Mouse (Mus musculus) hindbrain, embryonic 11.5 days (tissue): ENCODE results near the gene Dydc2. TPM values are rescaled to one million over a fixed set of nuclear protein-coding genes. Genes with fewer than 3 reads are reported as not detected.

Source experiments
- ATAC-seq: fragments of 200-750 bp; cut with Nextera tagmentation; 2 replicates; pipeline ENCODE4 v1.8.0; 2017; ENCODE audit warnings: mild to moderate bottlenecking, moderate TSS enrichment, moderate library complexity; ENCODE audit not compliant: low FRiP score
- DNase-seq: peaks from one replicate; pipeline ENCODE4 v3.0.0-alpha.2; 2015; ENCODE audit warnings: low spot score
- H3K27ac ChIP-seq: fragments of 300-500 bp; sonication (generic); 2 replicates; pipeline ENCODE4 v1.5.1; 2014; ENCODE audit warnings: mild to moderate bottlenecking, low read depth, low read length
- H3K27me3 ChIP-seq: fragments of 300-500 bp; sonication (generic); 2 replicates; pipeline ENCODE4 v1.6.1; 2014; ENCODE audit warnings: mild to moderate bottlenecking, low read length, moderate library complexity, mixed read lengths; ENCODE audit not compliant: control insufficient read depth, insufficient read depth
- H3K36me3 ChIP-seq: fragments of 300-500 bp; sonication (generic); 2 replicates; pipeline ENCODE4 v1.6.1; 2014; ENCODE audit warnings: mild to moderate bottlenecking, low read length, moderate library complexity, mixed read lengths; ENCODE audit not compliant: control insufficient read depth, insufficient read depth
- H3K4me1 ChIP-seq: fragments of 300-500 bp; sonication (generic); replicated peaks from 2 replicates; pipeline ENCODE4 v1.6.1; 2014; ENCODE audit warnings: low read length, mixed read lengths; ENCODE audit not compliant: control insufficient read depth, insufficient read depth
- H3K4me2 ChIP-seq: fragments of 300-500 bp; sonication (generic); replicated peaks from 2 replicates; pipeline ENCODE4 v1.6.1; 2014; ENCODE audit warnings: mild to moderate bottlenecking, low read depth, low read length
- H3K4me3 ChIP-seq: fragments of 300-500 bp; sonication (generic); 2 replicates; pipeline ENCODE4 v1.5.1; 2014; ENCODE audit warnings: low read depth, low read length
- H3K9ac ChIP-seq: fragments of 300-500 bp; sonication (generic); 2 replicates; pipeline ENCODE4 v1.6.1; 2014; ENCODE audit warnings: low read depth, low read length
- H3K9me3 ChIP-seq: fragments of 300-500 bp; sonication (generic); 2 replicates; pipeline ENCODE4 v1.6.1; 2016; ENCODE audit warnings: low read length; ENCODE audit not compliant: control insufficient read depth
- WGBS: fragments of 180-500 bp; shearing (Covaris S2); extraction: QIAGEN DNeasy Blood & Tissue Kit; methylation state at CpG from one replicate; pipeline ENCODE4 v1.1.7; 2014; 5-methylcytosine and 5-hydroxymethylcytosine counted together
- polyA plus RNA-seq: library from polyadenylated mRNA; unstranded; fragments of >200 nt; fragmentation: Nextera tagmentation; extraction: Ambion mirVana; gene quantifications from 2 replicates; pipeline ENCODE4 v1.2.1, GENCODE M21; 2014

Gene Dydc2
- polyA plus RNA-seq, 1 experiment from 2014 or later, result 0.93 TPM

DNA sequence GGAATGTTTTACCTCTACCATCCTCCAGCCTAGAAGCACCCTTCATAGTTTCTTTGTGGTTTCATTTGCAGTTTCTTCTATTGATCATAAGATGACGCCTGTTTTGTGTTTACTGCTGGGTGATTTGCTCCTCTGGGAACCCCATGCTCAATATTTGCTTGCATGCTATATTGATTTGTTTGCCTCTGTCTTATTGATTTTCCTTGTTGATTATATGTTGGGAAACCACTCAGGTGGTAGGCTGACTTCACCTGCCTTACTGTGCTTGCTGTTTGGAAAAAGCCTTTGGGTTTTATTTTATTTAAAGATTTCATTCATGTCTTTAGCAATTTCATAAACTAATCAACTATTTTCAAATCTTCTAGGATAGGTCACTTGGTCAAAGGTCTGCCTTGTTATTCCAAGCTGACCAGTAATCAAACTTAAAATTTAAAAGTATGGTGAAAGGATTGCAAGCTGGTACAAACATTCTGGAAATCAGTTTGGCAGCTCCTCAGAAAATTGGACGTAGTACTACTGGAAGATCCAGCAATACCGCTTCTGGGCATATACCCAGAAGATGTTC, 27.4 kb upstream of the Dydc2 start:
- Histone ChIP-seq H3K9ac (no peak overlapping the region), H3K4me2 (no peak overlapping the region), H3K4me1 (no peaks in the 10 kb centered on the region), H3K9me3 (no peaks in the 10 kb centered on the region), H3K36me3 (no peaks in the 10 kb centered on the region), H3K27me3 (no peaks in the 10 kb centered on the region), H3K27ac (no peak overlapping the region), H3K4me3 (no peak overlapping the region)
- DNase-seq (no peak), ATAC-seq (no peak)
- 89% methylated on average over 3 of the region's 3 CpGs for WGBS

DNA sequence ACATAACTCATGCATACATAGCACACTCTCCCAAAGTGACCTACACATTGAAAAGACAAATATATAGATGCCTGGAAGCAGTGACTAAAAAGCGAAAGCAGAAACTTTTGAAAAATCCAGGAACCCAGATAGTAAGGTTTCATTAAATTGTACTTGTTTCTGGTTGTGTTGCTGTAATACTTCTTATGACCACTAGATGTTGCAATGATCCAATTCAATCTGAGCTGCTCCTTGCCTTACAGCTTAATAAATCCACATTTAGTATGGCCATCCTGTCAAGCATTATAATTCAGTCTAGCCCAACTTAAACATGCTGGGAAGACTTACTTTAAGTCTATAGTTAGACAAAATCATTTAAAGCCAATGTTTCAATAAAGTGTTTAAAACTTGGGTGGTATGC, 25.1 kb upstream of the Dydc2 start:
- Histone ChIP-seq H3K27ac (no peak overlapping the region), H3K36me3 (no peaks in the 10 kb centered on the region), H3K9me3 (no peaks in the 10 kb centered on the region), H3K4me3 (no peak overlapping the region), H3K4me1 (no peaks in the 10 kb centered on the region), H3K9ac (no peak overlapping the region), H3K4me2 (no peak overlapping the region), H3K27me3 (no peaks in the 10 kb centered on the region)
- DNase-seq (no peak), ATAC-seq (no peak)
- 64% methylated on average over 1 of the region's 1 CpGs for WGBS

DNA sequence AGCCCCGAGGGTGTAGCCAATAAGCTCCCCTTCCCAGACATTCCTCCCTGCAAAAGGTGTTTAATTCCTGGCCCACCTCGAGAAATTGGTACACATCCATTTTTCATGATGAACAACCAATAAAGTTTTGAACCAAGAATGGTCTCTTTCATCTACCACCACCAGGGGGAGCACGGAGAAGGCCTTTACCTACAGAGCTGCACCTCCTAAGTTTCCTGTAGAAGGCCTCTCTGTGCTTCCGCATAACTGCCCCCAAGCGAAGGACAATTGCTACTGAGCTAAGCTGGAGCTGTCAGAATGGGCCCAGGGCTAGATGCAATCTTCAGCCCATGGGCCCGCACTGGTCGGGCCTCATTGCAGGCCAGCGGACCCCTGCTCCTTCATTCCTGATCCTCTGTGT, 21.8 kb upstream of the Dydc2 start:
- Histone ChIP-seq H3K4me3 (no peak overlapping the region), H3K9ac (no peak overlapping the region), H3K36me3 (no peaks in the 10 kb centered on the region), H3K9me3 (no peaks in the 10 kb centered on the region), H3K27ac (no peak overlapping the region), H3K4me2 (no peak overlapping the region), H3K27me3 (no peaks in the 10 kb centered on the region), H3K4me1 (no peaks in the 10 kb centered on the region)
- DNase-seq, result peak; percentile 27
- ATAC-seq, result no peak
- 49% methylated on average over 8 of the region's 8 CpGs for WGBS

DNA sequence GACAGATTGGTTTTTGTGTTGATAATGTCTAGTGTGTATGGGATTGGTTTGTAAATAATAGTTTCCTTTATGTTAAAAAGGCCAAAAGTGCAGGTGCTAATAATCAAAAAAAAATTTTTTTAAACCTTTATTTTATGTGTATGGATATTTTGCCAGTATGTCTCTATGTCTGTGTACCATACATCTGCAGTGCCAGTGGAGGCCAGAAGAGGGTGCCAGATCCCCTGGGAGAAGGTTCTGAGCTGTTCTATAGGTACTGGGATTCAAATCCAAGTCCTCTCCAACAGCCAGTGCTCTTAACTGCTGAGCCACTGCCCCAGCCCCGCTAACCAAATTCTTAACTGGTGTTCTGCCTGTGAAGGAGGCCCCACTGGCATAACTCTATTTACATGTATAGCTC, 18.5 kb upstream of the Dydc2 start:
- no peak overlapping the region for H3K9ac ChIP-seq
- ATAC-seq, result no peak

DNA sequence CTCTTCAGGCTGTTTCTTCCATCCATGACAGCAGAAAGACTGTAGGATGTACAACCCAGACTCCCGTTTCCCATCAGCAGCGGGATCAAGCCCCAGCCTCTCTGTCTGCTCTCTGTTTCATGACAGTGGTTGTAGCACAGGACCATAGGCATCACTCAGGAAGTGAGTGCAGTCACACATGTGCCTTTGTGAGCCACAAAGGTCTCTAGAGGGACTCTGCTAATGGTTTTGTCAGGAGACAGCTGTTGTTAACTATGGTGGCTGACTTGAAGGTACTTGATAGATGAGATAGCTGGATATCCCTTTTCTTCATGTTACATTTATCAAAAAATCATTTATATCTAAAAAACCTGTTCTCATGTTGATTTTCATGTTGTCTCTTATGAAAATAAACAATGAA, 13.4 kb upstream of the Dydc2 start:
- DNase-seq (no peak), ATAC-seq (no peak)
- WGBS, result 82% methylated on average over 2 of the region's 2 CpGs
- Histone ChIP-seq H3K27me3 (no peaks in the 10 kb centered on the region), H3K27ac (no peak overlapping the region), H3K4me3 (no peak overlapping the region), H3K4me1 (no peaks in the 10 kb centered on the region), H3K9ac (no peak overlapping the region), H3K9me3 (no peaks in the 10 kb centered on the region), H3K36me3 (no peaks in the 10 kb centered on the region), H3K4me2 (no peak overlapping the region)

More for the DNA sequence above, 18.5 kb upstream of the Dydc2 start:
- H3K27ac ChIP-seq, result no peak overlapping the region
- peak; percentile 15 for DNase-seq
- H3K4me2 ChIP-seq, result no peak overlapping the region
- no peaks in the 10 kb centered on the region for H3K36me3 ChIP-seq
- H3K9me3 ChIP-seq, result no peaks in the 10 kb centered on the region
- no peaks in the 10 kb centered on the region for H3K27me3 ChIP-seq
- H3K4me1 ChIP-seq, result no peaks in the 10 kb centered on the region
- no peak overlapping the region for H3K4me3 ChIP-seq
- 83% methylated on average over 1 of the region's 1 CpGs for WGBS

DNA sequence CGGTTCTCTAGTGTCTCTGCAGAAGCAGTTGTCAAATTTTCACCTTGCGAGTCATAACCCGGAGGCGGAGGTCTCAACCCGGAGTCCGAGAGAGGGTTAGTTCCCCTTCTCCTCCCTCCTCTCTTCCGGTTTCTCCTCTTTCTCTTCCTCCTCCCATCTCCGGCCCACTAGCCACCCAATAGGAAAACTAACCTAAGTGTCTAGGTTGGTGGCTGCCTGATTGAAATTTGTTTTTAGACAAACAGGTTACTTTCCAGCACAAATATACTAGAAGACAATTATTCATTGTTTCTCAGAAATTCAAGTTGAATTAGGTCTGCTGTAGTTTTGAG, 3.9 kb upstream of the Dydc2 start:
- Histone ChIP-seq H3K27me3 (no peaks in the 10 kb centered on the region), H3K4me2 (peak overlapping the region; percentile 66), H3K9ac (peak overlapping the region; percentile 24; the same call in 1 of the 2 replicates), H3K4me1 (no peaks in the 10 kb centered on the region), H3K27ac (no peak overlapping the region), H3K9me3 (no peaks in the 10 kb centered on the region), H3K4me3 (peak overlapping the region; percentile 37), H3K36me3 (no peaks in the 10 kb centered on the region)
- ATAC-seq, result no peak; the same call in 1 of the 2 replicates
- under 1% methylated on average over 8 of the region's 8 CpGs for WGBS
- no peak for DNase-seq

DNA sequence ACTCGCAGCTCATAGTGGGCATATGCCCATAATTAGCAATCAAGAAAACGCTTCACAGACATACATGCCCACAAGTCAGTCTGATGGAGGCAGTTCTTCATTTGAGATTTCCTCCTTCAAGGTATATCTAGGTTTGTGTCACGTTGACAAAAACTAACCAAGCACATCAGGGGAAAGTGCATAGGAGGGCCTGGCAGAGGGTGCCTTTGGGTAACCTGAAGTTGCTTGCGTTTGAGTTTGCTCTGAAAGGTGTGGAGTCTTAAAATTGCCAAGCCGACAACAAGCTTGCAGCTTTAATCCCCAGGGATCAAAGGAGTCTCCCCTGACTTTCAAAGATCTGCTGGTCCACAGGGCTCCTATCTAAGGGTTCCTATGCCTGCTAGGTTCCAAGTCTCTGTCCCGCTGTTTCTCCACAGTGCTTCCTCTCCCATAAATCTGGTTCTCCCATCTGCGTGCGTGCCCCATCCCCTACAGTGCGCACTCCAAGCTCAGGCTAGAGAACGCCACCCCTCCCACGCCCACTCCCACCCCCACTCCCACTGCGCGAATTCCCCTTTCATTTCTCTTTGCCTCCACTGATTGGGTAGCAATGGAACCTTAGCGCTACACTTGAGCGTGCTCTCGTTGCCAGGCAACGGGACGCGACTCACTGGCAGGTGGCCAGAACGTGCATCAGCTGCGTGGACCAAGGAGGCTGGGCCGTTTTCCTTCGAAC, 3.4 kb upstream of the Dydc2 start, which contains the start of gene Dydc1:
Gene Dydc1 (plus strand): TSS at position 683 of the 715 bp plus-strand sequence.
- ATAC-seq, result peak; percentile 94
- H3K9ac ChIP-seq, result peak within 1 kb of the TSS; percentile 24; the same call in 1 of the 2 replicates
- 12% methylated on average over 23 of the region's 23 CpGs for WGBS
- peak within 1 kb of the TSS; percentile 37 for H3K4me3 ChIP-seq
- no peaks in the 10 kb centered on the region for H3K36me3 ChIP-seq
- no peaks in the 10 kb centered on the region for H3K27me3 ChIP-seq
- H3K27ac ChIP-seq, result no peak within 1 kb of the TSS
- no peaks in the 10 kb centered on the region for H3K9me3 ChIP-seq
- peak; percentile 84 for DNase-seq
- H3K4me1 ChIP-seq, result no peaks in the 10 kb centered on the region
- H3K4me2 ChIP-seq, result peak within 1 kb of the TSS; percentile 66

DNA sequence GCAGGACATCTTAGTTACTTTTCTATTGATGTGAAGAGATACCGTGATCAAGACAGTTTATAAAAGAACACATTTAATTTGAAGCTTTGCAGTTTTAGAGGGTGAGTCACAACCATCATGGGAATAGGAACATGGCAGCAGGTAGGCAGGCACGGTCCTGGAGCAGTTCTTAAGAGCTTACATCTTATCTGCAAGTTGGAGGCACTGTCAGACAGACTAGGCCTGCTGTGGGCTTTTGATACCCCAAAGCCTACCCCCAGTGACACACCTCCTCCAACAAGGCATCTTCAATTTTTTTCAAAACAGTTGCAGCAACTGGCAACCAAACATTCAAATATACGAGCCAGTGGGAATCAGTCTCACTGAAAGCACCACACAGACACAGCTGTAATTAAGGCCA, 1.3 kb upstream of the Dydc2 start:
- 81% methylated on average over 3 of the region's 3 CpGs for WGBS

DNA sequence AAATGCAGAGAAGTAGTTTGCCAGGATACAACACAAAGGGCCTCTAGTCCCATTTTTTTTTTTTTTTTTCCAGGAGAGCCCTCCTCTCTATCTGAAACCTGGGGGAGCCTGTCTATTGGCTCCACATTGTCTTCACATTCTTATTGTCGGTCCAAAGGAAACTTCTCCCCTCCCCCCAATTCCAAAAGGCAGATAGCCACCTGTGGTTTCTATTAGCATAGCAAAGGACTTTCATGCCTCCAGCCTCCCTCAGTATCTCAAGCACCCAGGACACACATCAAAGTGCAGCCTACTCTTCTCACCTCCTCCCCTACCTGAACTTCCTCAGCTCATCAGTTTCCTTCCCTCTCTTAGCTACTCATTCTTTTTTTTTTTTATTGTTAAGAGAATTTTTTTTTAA, 2.6 kb downstream of the Dydc2 start:
- 4% methylated on average over 1 of the region's 1 CpGs for WGBS
- Histone ChIP-seq H3K9me3 (no peaks in the 10 kb centered on the region), H3K4me2 (no peak overlapping the region), H3K27ac (no peak overlapping the region), H3K9ac (no peak overlapping the region), H3K27me3 (no peaks in the 10 kb centered on the region), H3K36me3 (no peaks in the 10 kb centered on the region), H3K4me3 (no peak overlapping the region), H3K4me1 (no peaks in the 10 kb centered on the region)
- ATAC-seq (no peak), DNase-seq (no peak)

More for the DNA sequence above, 1.3 kb upstream of the Dydc2 start:
- Histone ChIP-seq H3K4me2 (no peak overlapping the region), H3K27ac (no peak overlapping the region), H3K27me3 (no peaks in the 10 kb centered on the region), H3K4me3 (no peak overlapping the region), H3K4me1 (no peaks in the 10 kb centered on the region), H3K9ac (no peak overlapping the region), H3K36me3 (no peaks in the 10 kb centered on the region), H3K9me3 (no peaks in the 10 kb centered on the region)
- ATAC-seq (no peak), DNase-seq (no peak)
